Mouse (Mus musculus) embryonic facial prominence, embryonic 13.5 days (tissue): ENCODE measurements around the gene Batf3. TPM values are rescaled to one million over a fixed set of nuclear protein-coding genes. Genes with fewer than 3 reads are reported as not detected.

ENCODE experiments used
- ATAC-seq: fragments of 200-750 bp; cut with Nextera tagmentation; 2 replicates; pipeline ENCODE4 v1.8.0; 2017; ENCODE audit warnings: low read depth; ENCODE audit not compliant: insufficient number of reproducible peaks, insufficient read depth, low FRiP score, low TSS enrichment
- H3K27ac ChIP-seq: fragments of 300-500 bp; sonication (generic); 2 replicates; pipeline ENCODE4 v1.5.1; 2015; ENCODE audit warnings: moderate library complexity, mild to moderate bottlenecking, inconsistent platforms
- H3K27me3 ChIP-seq: fragments of 300-500 bp; sonication (generic); 2 replicates; pipeline ENCODE4 v1.6.1; 2015; ENCODE audit warnings: mild to moderate bottlenecking, inconsistent platforms
- H3K36me3 ChIP-seq: fragments of 300-500 bp; sonication (generic); 2 replicates; pipeline ENCODE4 v1.6.1; 2015; ENCODE audit warnings: mild to moderate bottlenecking, inconsistent platforms
- H3K4me1 ChIP-seq: fragments of 300-500 bp; sonication (generic); 2 replicates; pipeline ENCODE4 v1.6.1; 2015; ENCODE audit warnings: inconsistent platforms
- H3K4me2 ChIP-seq: fragments of 300-500 bp; sonication (generic); 2 replicates; pipeline ENCODE4 v1.6.1; 2015; ENCODE audit warnings: moderate library complexity, mild to moderate bottlenecking, inconsistent platforms
- H3K4me3 ChIP-seq: fragments of 300-500 bp; sonication (generic); 2 replicates; pipeline ENCODE4 v1.5.1; 2015; ENCODE audit warnings: mild to moderate bottlenecking, inconsistent platforms
- H3K9ac ChIP-seq: fragments of 300-500 bp; sonication (generic); 2 replicates; pipeline ENCODE4 v1.6.1; 2015; ENCODE audit warnings: mild to moderate bottlenecking, inconsistent platforms
- H3K9me3 ChIP-seq: fragments of 300-500 bp; sonication (generic); 2 replicates; pipeline ENCODE4 v1.6.1; 2016; ENCODE audit warnings: inconsistent platforms
- WGBS: fragments of 180-500 bp; shearing (Covaris S2); methylation state at CpG from one replicate; pipeline ENCODE4 v1.1.7; 2015; ENCODE audit warnings: mixed read lengths; 5-methylcytosine and 5-hydroxymethylcytosine counted together
- polyA plus RNA-seq: library from polyadenylated mRNA; unstranded; fragments of >200 nt; fragmentation: Nextera tagmentation; extraction: Ambion mirVana; gene quantifications from 2 replicates; pipeline ENCODE4 v1.2.1, GENCODE M21; 2015

The Batf3 gene
- polyA plus RNA-seq, 1 experiment from 2014 or later = 12.3 TPM

- H3K36me3 ChIP-seq = peaks cover 10% of the 10 kb centered on the region; the same call in 1 of the 2 replicates
- ATAC-seq = no peak
- H3K4me3 ChIP-seq = no peak overlapping the region
- H3K27ac ChIP-seq = no peak overlapping the region
- 71% methylated on average over 6 of the region's 6 CpGs for WGBS
- no peaks in the 10 kb centered on the region for H3K4me1 ChIP-seq
- H3K4me2 ChIP-seq = no peak overlapping the region
- H3K9me3 ChIP-seq = no peaks in the 10 kb centered on the region
- H3K9ac ChIP-seq = no peak overlapping the region
- H3K27me3 ChIP-seq = no peaks in the 10 kb centered on the region
Observed at GRCm38 (mm10) chr1:191089355-191089754, 8.3 kb upstream of the Batf3 start.

- ATAC-seq = no peak
- Histone ChIP-seq H3K36me3 (no peaks in the 10 kb centered on the region), H3K27me3 (no peaks in the 10 kb centered on the region), H3K9me3 (no peaks in the 10 kb centered on the region), H3K9ac (no peak overlapping the region), H3K4me3 (no peak overlapping the region), H3K4me1 (peaks cover 3% of the 10 kb centered on the region), H3K4me2 (no peak overlapping the region), H3K27ac (no peak overlapping the region)
- 78% methylated on average over 8 of the region's 8 CpGs for WGBS
Observed at GRCm38 (mm10) chr1:191092050-191092449, 5.6 kb upstream of the Batf3 start.

GRCm38 (mm10) chr1:191093578-191093977 is 4.1 kb upstream of the Batf3 start:
- peaks cover 3% of the 10 kb centered on the region for H3K27me3 ChIP-seq
- H3K9me3 ChIP-seq = no peaks in the 10 kb centered on the region
- no peak for ATAC-seq
- peaks cover 8% of the 10 kb centered on the region for H3K4me1 ChIP-seq
- no peaks in the 10 kb centered on the region for H3K36me3 ChIP-seq
- WGBS = 72% methylated on average over 5 of the region's 5 CpGs
- H3K9ac ChIP-seq = no peak overlapping the region
- no peak overlapping the region for H3K4me2 ChIP-seq
- no peak overlapping the region for H3K4me3 ChIP-seq
- no peak overlapping the region for H3K27ac ChIP-seq

GRCm38 (mm10) chr1:191095019-191095418 is 2.6 kb upstream of the Batf3 start:
- H3K27me3 ChIP-seq = peaks cover 15% of the 10 kb centered on the region
- no peak overlapping the region for H3K27ac ChIP-seq
- no peaks in the 10 kb centered on the region for H3K36me3 ChIP-seq
- no peaks in the 10 kb centered on the region for H3K9me3 ChIP-seq
- H3K4me1 ChIP-seq = peaks cover 16% of the 10 kb centered on the region
- no peak overlapping the region for H3K9ac ChIP-seq
- no peak for ATAC-seq
- 71% methylated on average over 9 of the region's 9 CpGs for WGBS
- no peak overlapping the region for H3K4me2 ChIP-seq
- no peak overlapping the region for H3K4me3 ChIP-seq

- Histone ChIP-seq H3K4me1 (peaks cover 16% of the 10 kb centered on the region), H3K27ac (no peak overlapping the region), H3K9me3 (no peaks in the 10 kb centered on the region), H3K4me2 (peak overlapping the region; percentile 98), H3K9ac (peak overlapping the region; percentile 75; the same call in 1 of the 2 replicates), H3K27me3 (peaks cover 15% of the 10 kb centered on the region), H3K4me3 (peak overlapping the region; percentile 62), H3K36me3 (no peaks in the 10 kb centered on the region)
- 43% methylated on average over 14 of the region's 14 CpGs for WGBS
- 0 out of 2 replicates have a peak, but pooled peaks have one; percentile 38 for ATAC-seq
Observed at GRCm38 (mm10) chr1:191096871-191097681, 571 bp upstream of the Batf3 start.

GRCm38 (mm10) chr1:191099114-191099513 is 1.5 kb downstream of the Batf3 start:
- Histone ChIP-seq H3K4me3 (peak overlapping the region; percentile 62; the same call in 1 of the 2 replicates), H3K4me1 (peaks cover 16% of the 10 kb centered on the region), H3K27me3 (peaks cover 15% of the 10 kb centered on the region), H3K4me2 (peak overlapping the region; percentile 98), H3K9me3 (no peaks in the 10 kb centered on the region), H3K27ac (no peak overlapping the region), H3K36me3 (no peaks in the 10 kb centered on the region), H3K9ac (0 out of 2 replicates have a peak overlapping the region, but pooled peaks have one; percentile 36)
- ATAC-seq = no peak
- WGBS = 36% methylated on average over 5 of the region's 5 CpGs

GRCm38 (mm10) chr1:191099772-191100291 is 2.2 kb downstream of the Batf3 start:
- H3K4me3 ChIP-seq = no peak overlapping the region
- no peak overlapping the region for H3K4me2 ChIP-seq
- H3K36me3 ChIP-seq = no peaks in the 10 kb centered on the region
- 59% methylated on average over 5 of the region's 5 CpGs for WGBS
- no peak overlapping the region for H3K9ac ChIP-seq
- H3K9me3 ChIP-seq = no peaks in the 10 kb centered on the region
- H3K27me3 ChIP-seq = peaks cover 15% of the 10 kb centered on the region
- H3K27ac ChIP-seq = no peak overlapping the region
- no peak for ATAC-seq
- peaks cover 16% of the 10 kb centered on the region for H3K4me1 ChIP-seq

- Histone ChIP-seq H3K9me3 (no peaks in the 10 kb centered on the region), H3K27ac (no peak overlapping the region), H3K27me3 (peaks cover 15% of the 10 kb centered on the region), H3K9ac (no peak overlapping the region), H3K4me1 (peaks cover 10% of the 10 kb centered on the region), H3K4me2 (no peak overlapping the region), H3K4me3 (no peak overlapping the region), H3K36me3 (no peaks in the 10 kb centered on the region)
- no peak for ATAC-seq
- 68% methylated on average over 15 of the region's 15 CpGs for WGBS
Observed at GRCm38 (mm10) chr1:191102730-191103370, 5.2 kb downstream of the Batf3 start.

GRCm38 (mm10) chr1:191105246-191105645 is 7.6 kb downstream of the Batf3 start:
- ATAC-seq = no peak
- Histone ChIP-seq H3K36me3 (no peaks in the 10 kb centered on the region), H3K4me3 (no peak overlapping the region), H3K9ac (no peak overlapping the region), H3K4me2 (no peak overlapping the region), H3K9me3 (no peaks in the 10 kb centered on the region), H3K27ac (no peak overlapping the region), H3K4me1 (no peaks in the 10 kb centered on the region), H3K27me3 (no peaks in the 10 kb centered on the region)
- 79% methylated on average over 9 of the region's 9 CpGs for WGBS

GRCm38 (mm10) chr1:191107306-191107705 is 9.7 kb downstream of the Batf3 start:
- Histone ChIP-seq H3K27me3 (no peaks in the 10 kb centered on the region), H3K4me2 (no peak overlapping the region), H3K4me3 (no peak overlapping the region), H3K27ac (no peak overlapping the region), H3K9ac (no peak overlapping the region), H3K4me1 (peaks cover 16% of the 10 kb centered on the region), H3K9me3 (no peaks in the 10 kb centered on the region), H3K36me3 (no peaks in the 10 kb centered on the region)
- no peak for ATAC-seq
- WGBS = 60% methylated on average over 10 of the region's 10 CpGs

- Histone ChIP-seq H3K36me3 (no peaks in the 10 kb centered on the region), H3K9me3 (no peaks in the 10 kb centered on the region), H3K27me3 (no peaks in the 10 kb centered on the region), H3K4me2 (no peak overlapping the region), H3K4me3 (no peak overlapping the region), H3K4me1 (peaks cover 16% of the 10 kb centered on the region), H3K9ac (no peak overlapping the region), H3K27ac (no peak overlapping the region)
- no peak for ATAC-seq
- 90% methylated on average over 9 of the region's 9 CpGs for WGBS
Observed at GRCm38 (mm10) chr1:191109907-191110306, 12.3 kb downstream of the Batf3 start.
